Mouse (Mus musculus) ovary, postnatal 14 days (tissue): Measurements from ENCODE around the gene Bub3.

ENCODE experiments used
- DNase-seq: peaks from one replicate; pipeline ENCODE4 v3.0.0; 2022; ENCODE audit warnings: low spot score

Gene Bub3

GRCm38 (mm10) chr7:131556541-131557271 is 3.3 kb upstream of the Bub3 start:
- DNase-seq = no peak

GRCm38 (mm10) chr7:131557751-131558150 is 2.3 kb upstream of the Bub3 start:
- DNase-seq = no peak

- DNase-seq = no peak
Observed at GRCm38 (mm10) chr7:131560697-131561042, 648 bp downstream of the Bub3 start.

- no peak for DNase-seq
Observed at GRCm38 (mm10) chr7:131575246-131575645, 15.2 kb downstream of the Bub3 start.

- no peak for DNase-seq
Observed at GRCm38 (mm10) chr7:131582178-131582577, 22.2 kb downstream of the Bub3 start.

GRCm38 (mm10) chr7:131585551-131585950 is 25.5 kb downstream of the Bub3 start:
- no peak for DNase-seq

- no peak for DNase-seq
Observed at GRCm38 (mm10) chr7:131597779-131598482, 37.9 kb downstream of the Bub3 start.

- no peak for DNase-seq
Observed at GRCm38 (mm10) chr7:131598483-131598824, 38.4 kb downstream of the Bub3 start.

GRCm38 (mm10) chr7:131602106-131602505 is 42.1 kb downstream of the Bub3 start:
- no peak for DNase-seq

GRCm38 (mm10) chr7:131603186-131603585 is 43.2 kb downstream of the Bub3 start:
- no peak for DNase-seq

GRCm38 (mm10) chr7:131604946-131605345 is 44.9 kb downstream of the Bub3 start:
- no peak for DNase-seq

GRCm38 (mm10) chr7:131605481-131605880 is 45.5 kb downstream of the Bub3 start:
- DNase-seq = no peak

- DNase-seq = no peak
Observed at GRCm38 (mm10) chr7:131608049-131608448, 48.0 kb downstream of the Bub3 start.

GRCm38 (mm10) chr7:131609677-131610076 is 49.7 kb downstream of the Bub3 start:
- DNase-seq = no peak
